ENCODE assay signal across 8 mouse cellular contexts in genomic region chr2:27983884-27984283, GRCm38 (mm10).
A peak's percentile ranks its signal among the peaks of the same experiment; 100 is the strongest.
DNase-seq lines count a peak whose midpoint lies in the region; ATAC-seq lines count a peak whose summit lies in the region.

No protein-coding gene starts in this region.

- H3K9ac ChIP-seq in heart, embryonic 11.5 days (ENCODE audit: low read depth, low read length) = no peak overlapping the region

- 61% methylated on average over 3 of the region's 3 CpGs for WGBS in heart, embryonic 11.5 days (ENCODE audit: insufficient replicate concordance)

- peak; percentile 40 for ATAC-seq in heart, embryonic 11.5 days (replicated peaks; ENCODE audit: insufficient number of reproducible peaks, low FRiP score, low TSS enrichment)

- H3K4me2 ChIP-seq in heart, embryonic 11.5 days = no peak overlapping the region

- 0 out of 2 replicates have a peak, but pooled peaks cover 3% of the 10 kb centered on the region for H3K4me1 ChIP-seq in heart, embryonic 11.5 days (ENCODE audit: control insufficient read depth, insufficient read depth, low read length)

- no peaks in the 10 kb centered on the region for H3K9me3 ChIP-seq in heart, embryonic 11.5 days (replicated peaks; ENCODE audit: control insufficient read depth, low read length)

- peaks cover 4% of the 10 kb centered on the region; the same call in 1 of the 2 replicates for H3K36me3 ChIP-seq in heart, embryonic 11.5 days (ENCODE audit: control insufficient read depth, insufficient read depth, low read length)

- H3K4me3 ChIP-seq in heart, embryonic 11.5 days (ENCODE audit: low read depth, low read length) = no peak overlapping the region

- no peaks in the 10 kb centered on the region for H3K27me3 ChIP-seq in heart, embryonic 11.5 days (ENCODE audit: control insufficient read depth, insufficient read depth, low read length)

- no peak for DNase-seq in heart, postnatal 25 days (ENCODE audit: low spot score)
- DNase-seq in A20 (ENCODE audit: low read depth, low spot score) = peak; percentile 21
- peak; percentile 10 for DNase-seq in adrenal gland, adult 8-10 months
- peak; percentile 45 for DNase-seq in embryo, embryonic 10.5 days (ENCODE audit: low spot score)
- DNase-seq in kidney, postnatal 10 days = peak; percentile 72
- DNase-seq in lung, postnatal 25 days (ENCODE audit: low spot score) = peak; percentile 12
- no peak for DNase-seq in natural killer cell, adult 2 months (ENCODE audit: low spot score in 2 of 2)

- H3K27ac ChIP-seq in heart, embryonic 11.5 days (ENCODE audit: low read depth, low read length) = no peak overlapping the region

- intact Hi-C loops in heart, postnatal 25 days (cut with DNase I) = loop anchor here (5.0 kb wide), 1 partner anchor 433 kb away; no protein-coding TSS in a partner anchor

Comparison
In these comparisons a context has a peak if more than half of its experiments do, and no peak if none do; other contexts are left out.
1. DNase-seq: peak in A20 (single experiment), adrenal gland, adult 8-10 months (single experiment), embryo, embryonic 10.5 days (single experiment), kidney, postnatal 10 days (single experiment) and lung, postnatal 25 days (single experiment); none in heart, postnatal 25 days (single experiment) and natural killer cell, adult 2 months (0 of 2).